In the genomic region with DNA sequence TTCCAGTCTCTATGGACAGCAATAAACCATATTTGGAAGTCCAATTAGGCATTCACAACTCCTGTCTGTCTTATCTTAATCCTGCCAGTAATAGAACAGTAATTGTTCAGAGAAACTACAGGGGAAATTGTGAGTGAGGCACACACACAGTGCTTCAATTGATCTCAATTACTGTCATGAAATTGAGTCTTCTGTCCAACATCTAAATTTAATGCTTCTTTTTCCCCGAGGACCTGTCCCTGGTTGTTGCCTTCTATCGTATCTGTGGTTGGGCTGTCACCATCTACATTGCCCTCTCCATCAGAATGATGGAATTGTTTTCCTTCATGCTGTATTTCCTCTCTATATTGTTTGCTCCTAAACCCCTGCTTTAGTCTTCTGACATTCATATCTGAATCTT, we compare ENCODE assay signal across 20 mouse cellular contexts.
DNase-seq lines count a peak whose midpoint lies in the region; ATAC-seq lines count a peak whose summit lies in the region.
"Had no signal": no experiment of that assay in that cellular context is flagged by ENCODE, and none has a peak within 500 bp of the region (broad histone marks: within the 10 kb centered on the region; RNA-seq: fewer than 3 reads in every experiment).

No protein-coding gene starts in this region.

- WGBS in forebrain, embryonic 13.5 days: 21% methylated on average over 2 of the region's 2 CpGs
- WGBS in hindbrain, embryonic 16.5 days: 30% methylated on average over 2 of the region's 2 CpGs
- 14% methylated on average over 2 of the region's 2 CpGs for WGBS in neural tube, embryonic 14.5 days

- peak; percentile 57 for ATAC-seq in forebrain, embryonic 13.5 days
- peak; percentile 69 for ATAC-seq in hindbrain, embryonic 16.5 days
- peak; percentile 64 for ATAC-seq in neural tube, embryonic 14.5 days (ENCODE audit: low read depth)
- ATAC-seq: CD4-positive, CD25-positive, alpha-beta regulatory T cell, adult 4 months; intestine, embryonic 16.5 days had no signal

- H3K9me3 ChIP-seq in forebrain, embryonic 13.5 days (replicated peaks): no peaks in the 10 kb centered on the region
- H3K9me3 ChIP-seq in hindbrain, embryonic 16.5 days (ENCODE audit: control insufficient read depth, low read length): no peaks in the 10 kb centered on the region
- no peaks in the 10 kb centered on the region for H3K9me3 ChIP-seq in neural tube, embryonic 14.5 days (ENCODE audit: control insufficient read depth, low read length)
- H3K9me3 ChIP-seq: embryonic facial prominence, embryonic 13.5 days; G1E; heart, embryonic 12.5 days; kidney, embryonic 15.5 days; liver, embryonic 13.5 days; lung, embryonic 15.5 days had no signal

- intact Hi-C loops in heart, postnatal 14 days (cut with DNase I): no loop called here

- no peaks in the 10 kb centered on the region for H3K27me3 ChIP-seq in forebrain, embryonic 13.5 days
- no peaks in the 10 kb centered on the region for H3K27me3 ChIP-seq in hindbrain, embryonic 16.5 days (replicated peaks; ENCODE audit: control insufficient read depth, insufficient read depth, low read length)
- H3K27me3 ChIP-seq in neural tube, embryonic 14.5 days (ENCODE audit: control insufficient read depth, insufficient read depth, low read length): no peaks in the 10 kb centered on the region
- H3K27me3 ChIP-seq: embryonic facial prominence, embryonic 13.5 days; heart, embryonic 12.5 days; kidney, embryonic 15.5 days; liver, embryonic 13.5 days; lung, embryonic 15.5 days had no signal

- H3K4me1 ChIP-seq in forebrain, embryonic 13.5 days: peaks cover 14% of the 10 kb centered on the region
- no peaks in the 10 kb centered on the region for H3K4me1 ChIP-seq in hindbrain, embryonic 16.5 days (ENCODE audit: control insufficient read depth, insufficient read depth, low read depth, low read length)
- H3K4me1 ChIP-seq in neural tube, embryonic 14.5 days (ENCODE audit: control insufficient read depth, insufficient read depth, low read length): peaks cover 8% of the 10 kb centered on the region; the same call in 1 of the 2 replicates
- H3K4me1 ChIP-seq: embryonic facial prominence, embryonic 13.5 days; heart, embryonic 12.5 days; kidney, embryonic 15.5 days; liver, embryonic 13.5 days; lung, embryonic 15.5 days had no signal

- no peak overlapping the region for H3K4me3 ChIP-seq in forebrain, embryonic 13.5 days
- no peak overlapping the region for H3K4me3 ChIP-seq in hindbrain, embryonic 16.5 days (ENCODE audit: low read length)
- no peak overlapping the region for H3K4me3 ChIP-seq in neural tube, embryonic 14.5 days (ENCODE audit: low read depth, low read length)
- H3K4me3 ChIP-seq: embryonic facial prominence, embryonic 13.5 days; heart, embryonic 12.5 days; kidney, embryonic 15.5 days; liver, embryonic 13.5 days; lung, embryonic 15.5 days had no signal

- H3K4me2 ChIP-seq in forebrain, embryonic 13.5 days: no peak overlapping the region
- no peak overlapping the region for H3K4me2 ChIP-seq in hindbrain, embryonic 16.5 days (ENCODE audit: low read length)
- H3K4me2 ChIP-seq in neural tube, embryonic 14.5 days (ENCODE audit: low read depth, low read length): no peak overlapping the region
- H3K4me2 ChIP-seq: embryonic facial prominence, embryonic 13.5 days; heart, embryonic 12.5 days; kidney, embryonic 15.5 days; liver, embryonic 13.5 days; lung, embryonic 15.5 days had no signal

- no peaks in the 10 kb centered on the region for H3K36me3 ChIP-seq in forebrain, embryonic 13.5 days (ENCODE audit: poor library complexity, severe bottlenecking)
- H3K36me3 ChIP-seq in hindbrain, embryonic 16.5 days (ENCODE audit: control insufficient read depth, insufficient read depth, low read length): no peaks in the 10 kb centered on the region
- H3K36me3 ChIP-seq in neural tube, embryonic 14.5 days (ENCODE audit: control insufficient read depth, insufficient read depth, low read length): no peaks in the 10 kb centered on the region
- H3K36me3 ChIP-seq: embryonic facial prominence, embryonic 13.5 days; G1E; heart, embryonic 12.5 days; kidney, embryonic 15.5 days; liver, embryonic 13.5 days; lung, embryonic 15.5 days had no signal

- DNase-seq in Muller cell, postnatal 12 days (ENCODE audit: inconsistent ontology term): peak; percentile 11
- no peak for DNase-seq in B cell, adult 2 months
- DNase-seq in right cerebral cortex, adult 18-20 months: no peak
- no peak for DNase-seq in heart, postnatal 14 days
- DNase-seq: adrenal gland, postnatal 36 days; cerebellum, adult 8-10 months; heart, postnatal 36 days; liver, embryonic 13.5 days; right cerebral cortex, postnatal 25 days had no signal

- H3K9ac ChIP-seq in forebrain, embryonic 13.5 days: no peak overlapping the region
- H3K9ac ChIP-seq in hindbrain, embryonic 16.5 days (ENCODE audit: low read depth, low read length): no peak overlapping the region
- no peak overlapping the region for H3K9ac ChIP-seq in neural tube, embryonic 14.5 days (replicated peaks; ENCODE audit: low read depth, low read length)
- H3K9ac ChIP-seq: embryonic facial prominence, embryonic 13.5 days; heart, embryonic 12.5 days; kidney, embryonic 15.5 days; liver, embryonic 13.5 days; lung, embryonic 15.5 days had no signal

- no peak overlapping the region for H3K27ac ChIP-seq in forebrain, embryonic 13.5 days
- no peak overlapping the region for H3K27ac ChIP-seq in hindbrain, embryonic 16.5 days (ENCODE audit: low read depth, low read length)
- no peak overlapping the region for H3K27ac ChIP-seq in neural tube, embryonic 14.5 days (ENCODE audit: low read depth, low read length)
- H3K27ac ChIP-seq: embryonic facial prominence, embryonic 13.5 days; kidney, embryonic 15.5 days; liver, embryonic 13.5 days; lung, embryonic 15.5 days; macrophage had no signal
